Mouse (Mus musculus) adrenal gland, adult 18-20 months (tissue): ENCODE measurements around the gene Sptbn1. TPM values are rescaled to one million over a fixed set of nuclear protein-coding genes. Genes with fewer than 3 reads are reported as not detected.

Source experiments
- DNase-seq, 2 experiments: peaks; one replicate each; pipeline ENCODE4 v3.0.0; 2021 to 2022; ENCODE audit warnings: low spot score in 2 of 2
- total RNA-seq, 2 experiments: library from RNA; stranded (reverse); gene quantifications; 1 replicate in 1 of 2; 2 replicates in 1 of 2; pipeline ENCODE4 v1.2.3; 2021

Gene Sptbn1
- total RNA-seq, 2 experiments from 2014 or later: 265 to 300 TPM

- DNase-seq: no peak
These were observed 92.4 kb downstream of the Sptbn1 start for GRCm38 (mm10) chr11:30175623-30176022.

- DNase-seq: no peak
These were observed 96.3 kb downstream of the Sptbn1 start for GRCm38 (mm10) chr11:30171586-30172178.

- DNase-seq: no peak
These were observed 96.8 kb downstream of the Sptbn1 start for GRCm38 (mm10) chr11:30171184-30171583.

GRCm38 (mm10) chr11:30166551-30166922, 101.4 kb downstream of the Sptbn1 start:
- DNase-seq: no peak

GRCm38 (mm10) chr11:30165861-30166550, 102.0 kb downstream of the Sptbn1 start:
- no peak for DNase-seq

- DNase-seq: no peak
These were observed 103.3 kb downstream of the Sptbn1 start for GRCm38 (mm10) chr11:30164515-30165214.

- no peak for DNase-seq
These were observed 104.1 kb downstream of the Sptbn1 start for GRCm38 (mm10) chr11:30163870-30164269.

- no peak for DNase-seq
These were observed 104.9 kb downstream of the Sptbn1 start for GRCm38 (mm10) chr11:30163081-30163480.

- DNase-seq: no peak
These were observed 106.2 kb downstream of the Sptbn1 start for GRCm38 (mm10) chr11:30161744-30162143.

- DNase-seq: peak in 1 of 2 experiments; percentile 39
These were observed 106.8 kb downstream of the Sptbn1 start for GRCm38 (mm10) chr11:30161173-30161650.

- DNase-seq: no peak
These were observed 107.3 kb downstream of the Sptbn1 start for GRCm38 (mm10) chr11:30160625-30161172.

- no peak for DNase-seq
These were observed 108.3 kb downstream of the Sptbn1 start for GRCm38 (mm10) chr11:30159545-30160255.

GRCm38 (mm10) chr11:30158028-30158700, 109.8 kb downstream of the Sptbn1 start:
- DNase-seq: no peak

- no peak for DNase-seq
These were observed 112.1 kb downstream of the Sptbn1 start for GRCm38 (mm10) chr11:30155887-30156286.

- DNase-seq: no peak
These were observed 113.0 kb downstream of the Sptbn1 start for GRCm38 (mm10) chr11:30154980-30155379.

- DNase-seq: no peak
These were observed 119.1 kb downstream of the Sptbn1 start for GRCm38 (mm10) chr11:30148888-30149287.

- no peak for DNase-seq
These were observed 119.6 kb downstream of the Sptbn1 start for GRCm38 (mm10) chr11:30148378-30148777.

GRCm38 (mm10) chr11:30147882-30148281, 120.1 kb downstream of the Sptbn1 start:
- no peak for DNase-seq

- no peak for DNase-seq
These were observed 124.9 kb downstream of the Sptbn1 start for GRCm38 (mm10) chr11:30143090-30143489.

- no peak for DNase-seq
These were observed 128.7 kb downstream of the Sptbn1 start for GRCm38 (mm10) chr11:30139165-30139826.
